Mouse (Mus musculus): ENCODE data around the gene Slc22a4. TPM values are rescaled to one million over a fixed set of nuclear protein-coding genes. Genes with fewer than 3 reads are reported as not detected.
"Not testable (repeated sequence)": the region's sequence is repeated elsewhere in the genome, so short reads cannot be mapped to it uniquely, and the experiment has no call there.

The Slc22a4 gene
- total RNA-seq, 2 experiments from 2014 or later, result 3.5 to 4.7 TPM

- DNase-seq, result no peak
- intact Hi-C loops (cut with DNase I), result no loop called here
Observed at GRCm38 (mm10) chr11:53956636-53957035, 71.3 kb downstream of the Slc22a4 start.

GRCm38 (mm10) chr11:53954653-53955052, 73.2 kb downstream of the Slc22a4 start:
- no peak for DNase-seq
- intact Hi-C loops (cut with DNase I), result no loop called here

GRCm38 (mm10) chr11:53950133-53950532, 77.8 kb downstream of the Slc22a4 start:
- intact Hi-C loops (cut with DNase I); DNase-seq: not testable (repeated sequence)

Other genes with a start within 250 kb of the Slc22a4 start
- gene Gm12216, start 168.8 kb downstream of the Slc22a4 start, total RNA-seq (2021), result 1 to 10 TPM; 2.0 to 3.6 TPM
- 10 to 100 TPM; 20.9 to 23.7 TPM for gene Slc22a5, start 136.4 kb downstream of the Slc22a4 start, total RNA-seq (2021)
- gene Slc22a21, start 47.8 kb downstream of the Slc22a4 start, total RNA-seq (2021), result 1 to 10 TPM; 1.7 to 2.5 TPM
- 10 to 100 TPM; 29.9 to 33.2 TPM for gene Pdlim4, start 40.9 kb upstream of the Slc22a4 start, total RNA-seq (2021)
- gene P4ha2, start 72.0 kb upstream of the Slc22a4 start, total RNA-seq (2021), result 10 to 100 TPM; 43.3 to 46.4 TPM
- not detected for gene Csf2, start 221.6 kb upstream of the Slc22a4 start, total RNA-seq (2021)
- gene Il3, start 239.2 kb upstream of the Slc22a4 start, total RNA-seq (2021), result not detected

Data from heart, postnatal 14 days (tissue).